Mouse (Mus musculus) effector memory CD4-positive, alpha-beta T cell, adult 7 months (primary cell): Measurements from ENCODE around the gene Olfr1243. TPM values are rescaled to one million over a fixed set of nuclear protein-coding genes. Genes with fewer than 3 reads are reported as not detected.

ENCODE experiments used
- polyA plus RNA-seq: library from polyadenylated mRNA; unstranded; fragments of 100-300 nt; shearing (Covaris generic); gene quantifications from one replicate; pipeline ENCODE4 v1.2.1, GENCODE M21; 2017

Gene Olfr1243
- not detected for polyA plus RNA-seq

DNA sequence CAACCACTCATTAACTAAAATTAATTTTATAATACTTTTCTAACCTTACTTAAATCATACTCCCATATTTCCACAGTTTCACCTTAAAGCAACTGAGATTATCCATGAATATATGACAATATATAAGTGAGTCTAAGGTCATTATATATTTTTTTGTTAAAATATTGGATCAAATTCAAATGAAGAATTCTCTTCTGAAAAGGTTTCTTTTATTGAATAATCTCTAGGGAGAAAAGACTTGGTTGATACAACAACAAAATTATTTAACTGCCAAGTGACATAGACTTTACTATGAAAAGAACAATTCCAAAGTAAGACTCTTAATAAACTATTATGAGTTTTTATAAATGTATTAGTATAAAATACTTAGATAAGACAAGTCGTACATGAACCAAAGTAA, at the start of gene Olfr1243:
Olfr1243 (minus strand) TSS at position 101 of the 400 bp plus-strand sequence.

GRCm38 (mm10) chr2:89578347-89578746, 47.1 kb upstream of the Olfr1243 start, which contains the start of gene Olfr1245:
Gene Olfr1245, minus strand, starts transcription at chr2:89578447.

DNA sequence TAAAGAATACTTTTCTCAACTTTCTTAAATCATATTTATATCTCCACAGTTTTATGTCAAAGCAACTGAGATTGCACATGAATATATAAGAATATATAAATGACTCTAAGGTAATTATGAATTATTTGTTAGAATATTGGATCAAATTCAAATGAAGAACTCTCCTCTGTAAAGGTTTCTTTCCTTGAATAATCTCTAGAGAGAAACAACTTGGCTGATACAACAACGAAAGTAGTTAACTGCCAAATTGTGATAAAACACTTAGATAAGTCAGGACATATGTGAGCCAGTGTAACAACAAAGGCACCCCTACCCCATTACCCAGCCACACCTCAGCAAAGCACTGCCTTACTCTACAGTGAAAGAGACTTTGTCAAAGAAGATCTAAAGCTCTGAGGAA, 33.1 kb downstream of the Olfr1243 start, which contains the start of gene Olfr1242:
Olfr1242 (minus strand) TSS at position 101 of the 400 bp plus-strand sequence.

GRCm38 (mm10) chr2:89487026-89487425, 44.3 kb downstream of the Olfr1243 start, which contains the start of gene Olfr1241:
Gene Olfr1241, minus strand, starts transcription at chr2:89487126.

Other genes starting within 250 kb of the Olfr1243 start
- gene Olfr1229, start 243.5 kb downstream of the Olfr1243 start, polyA plus RNA-seq = not detected
- not detected for gene Olfr1230, start 234.2 kb downstream of the Olfr1243 start, polyA plus RNA-seq
- gene Olfr1231, start 224.4 kb downstream of the Olfr1243 start, polyA plus RNA-seq = not detected
- not detected for gene Olfr1232, start 201.8 kb downstream of the Olfr1243 start, polyA plus RNA-seq
- 0.11 TPM for gene Olfr1233, start 189.1 kb downstream of the Olfr1243 start, polyA plus RNA-seq
- gene Olfr1234, start 166.6 kb downstream of the Olfr1243 start, polyA plus RNA-seq = not detected
- not detected for gene Olfr1238, start 121.8 kb downstream of the Olfr1243 start, polyA plus RNA-seq
- gene Olfr1239, start 111.1 kb downstream of the Olfr1243 start, polyA plus RNA-seq = not detected
- gene Olfr1240, start 88.5 kb downstream of the Olfr1243 start, polyA plus RNA-seq = not detected
- not detected for gene Olfr1241, start 44.4 kb downstream of the Olfr1243 start, polyA plus RNA-seq
- gene Olfr1242, start 33.2 kb downstream of the Olfr1243 start, polyA plus RNA-seq = not detected
- gene Olfr1245, start 47.0 kb upstream of the Olfr1243 start, polyA plus RNA-seq = not detected
- gene Olfr1246, start 61.7 kb upstream of the Olfr1243 start, polyA plus RNA-seq = not detected
- not detected for gene Olfr1247, start 82.6 kb upstream of the Olfr1243 start, polyA plus RNA-seq
- gene Olfr1248, start 86.8 kb upstream of the Olfr1243 start, polyA plus RNA-seq = not detected
- gene Olfr1249, start 103.5 kb upstream of the Olfr1243 start, polyA plus RNA-seq = not detected
- not detected for gene Olfr1250, start 130.0 kb upstream of the Olfr1243 start, polyA plus RNA-seq
- not detected for gene Olfr1251, start 140.4 kb upstream of the Olfr1243 start, polyA plus RNA-seq
- gene Olfr1252, start 193.5 kb upstream of the Olfr1243 start, polyA plus RNA-seq = not detected
- gene Olfr1253, start 225.6 kb upstream of the Olfr1243 start, polyA plus RNA-seq = not detected